Mouse (Mus musculus): ENCODE results near the gene Dusp1. TPM values are rescaled to one million over a fixed set of nuclear protein-coding genes. Genes with fewer than 3 reads are reported as not detected.

Gene Dusp1
- polyA plus RNA-seq, 1 experiment from 2014 or later = 33.4 TPM

DNA sequence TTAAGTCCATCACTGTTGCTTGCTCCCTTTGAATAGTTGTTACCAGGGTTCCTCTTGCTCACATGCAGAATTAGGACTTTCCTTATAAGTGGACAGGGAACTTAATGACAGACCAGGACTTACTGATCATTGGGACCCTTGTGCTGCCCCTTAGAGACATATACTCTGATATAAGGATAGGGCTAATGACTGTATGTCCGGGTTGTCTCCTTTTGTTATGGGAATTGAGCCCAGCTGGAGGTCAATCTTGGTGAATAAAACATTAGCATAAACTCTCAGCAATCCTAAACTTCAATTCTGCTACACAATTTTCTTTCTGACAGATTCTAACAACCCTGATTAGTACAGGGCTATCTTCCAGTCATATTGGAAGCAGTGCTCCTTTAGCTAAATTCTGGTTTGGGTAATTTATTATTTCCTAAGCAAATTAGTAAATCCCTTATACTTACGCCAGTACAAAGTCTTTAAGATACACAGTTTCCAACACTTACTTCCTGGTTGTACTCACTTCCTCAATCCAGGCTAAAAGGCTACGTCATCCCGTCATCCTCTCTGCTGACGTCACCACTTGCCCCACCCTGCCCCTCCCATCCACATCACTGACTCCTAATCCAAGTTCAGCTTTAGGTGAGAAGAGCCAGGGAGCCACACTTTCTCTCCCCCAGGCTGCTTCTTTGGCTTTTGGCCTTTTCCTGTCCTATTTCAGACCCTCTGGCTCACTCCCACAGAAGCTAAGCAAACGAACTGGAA lies 24.0 kb downstream of the Dusp1 start:
- Histone ChIP-seq H3K4me3 (ENCODE audit: low read depth, low read length) (no peak overlapping the region), H3K4me2 (ENCODE audit: low read length) (no peak overlapping the region), H3K9ac (ENCODE audit: low read depth, low read length) (no peak overlapping the region), H3K27me3 (ENCODE audit: control insufficient read depth, insufficient read depth, low read depth, low read length) (no peaks in the 10 kb centered on the region), H3K36me3 (ENCODE audit: control insufficient read depth, insufficient read depth, low read length) (no peaks in the 10 kb centered on the region), H3K9me3 (replicated peaks; ENCODE audit: control insufficient read depth, low read length, poor library complexity, severe bottlenecking) (no peaks in the 10 kb centered on the region), H3K27ac (ENCODE audit: low read length) (no peak overlapping the region), H3K4me1 (ENCODE audit: control insufficient read depth, insufficient read depth, low read length) (no peaks in the 10 kb centered on the region)
- no peak for ATAC-seq
- WGBS = 32% methylated on average over 6 of the region's 6 CpGs

DNA sequence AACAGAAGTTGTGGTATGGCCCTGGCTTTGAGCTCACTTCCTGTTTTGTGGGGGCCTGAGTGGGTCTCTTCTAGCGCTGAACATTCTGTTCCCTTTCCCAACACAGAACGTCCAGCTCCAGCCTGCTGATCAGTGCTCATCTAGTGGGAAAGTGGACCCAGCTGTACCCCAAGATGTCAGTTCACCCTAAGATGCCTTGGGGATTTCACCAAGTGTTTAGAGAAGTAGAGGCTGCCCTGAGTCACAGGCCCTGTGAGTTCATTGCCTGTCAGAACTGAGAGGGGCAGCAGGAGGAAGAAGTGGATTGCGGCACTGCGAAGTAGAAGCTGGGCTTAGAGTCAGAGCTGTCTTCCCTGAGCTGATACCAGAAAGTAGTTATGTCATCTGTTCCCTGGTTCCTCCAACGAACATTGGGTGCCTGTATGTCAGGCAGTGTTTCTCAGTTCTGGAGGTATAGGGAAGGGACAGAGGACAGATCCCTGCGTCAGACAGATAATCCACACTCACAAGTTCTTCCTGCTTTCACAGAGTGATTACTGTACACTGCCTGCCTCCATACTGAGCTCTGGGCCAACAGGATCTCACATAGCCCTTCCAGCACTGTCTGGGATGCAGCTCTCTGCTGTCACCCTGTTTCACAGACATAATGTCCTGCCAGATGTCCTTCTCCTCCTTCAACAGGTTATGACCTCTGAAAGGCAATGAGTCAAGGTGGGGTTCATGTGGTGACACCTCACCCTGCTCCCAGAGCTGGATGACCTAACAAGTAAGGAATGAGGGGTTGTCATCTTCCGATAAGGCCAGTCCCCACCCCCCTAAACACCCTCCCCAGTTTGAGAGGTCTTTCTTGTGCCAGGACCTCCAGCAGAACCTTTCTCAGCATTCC lies 26.4 kb downstream of the Dusp1 start:
- ATAC-seq = no peak

DNA sequence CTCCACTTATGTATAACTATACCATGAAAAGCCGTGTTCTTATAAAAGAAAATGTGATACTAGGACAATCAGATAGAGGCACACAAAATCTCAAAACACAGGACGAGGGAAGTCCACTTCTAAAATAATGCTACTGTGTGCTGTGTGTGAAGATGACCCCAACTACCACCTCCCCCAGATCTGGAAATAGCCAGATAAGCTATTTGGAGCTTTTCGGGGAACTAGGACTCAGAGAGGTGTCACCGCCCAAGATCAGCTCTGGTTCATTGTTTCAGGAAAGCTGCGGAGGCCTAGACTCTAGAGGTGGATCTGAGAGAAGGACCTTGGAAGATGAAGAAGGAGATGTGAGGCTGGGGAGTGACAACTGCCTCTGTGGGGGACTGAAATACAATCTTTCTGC lies 27.2 kb downstream of the Dusp1 start:
- no peaks in the 10 kb centered on the region for H3K27me3 ChIP-seq (ENCODE audit: control insufficient read depth, insufficient read depth, low read depth, low read length)
- H3K4me1 ChIP-seq (ENCODE audit: control insufficient read depth, insufficient read depth, low read length) = no peaks in the 10 kb centered on the region
- no peak overlapping the region for H3K9ac ChIP-seq (ENCODE audit: low read depth, low read length)
- no peak overlapping the region for H3K4me2 ChIP-seq (ENCODE audit: low read length)
- no peak overlapping the region for H3K27ac ChIP-seq (ENCODE audit: low read length)
- no peaks in the 10 kb centered on the region for H3K36me3 ChIP-seq (ENCODE audit: control insufficient read depth, insufficient read depth, low read length)
- H3K9me3 ChIP-seq (replicated peaks; ENCODE audit: control insufficient read depth, low read length, poor library complexity, severe bottlenecking) = no peaks in the 10 kb centered on the region
- no peak for ATAC-seq
- 82% methylated on average over 5 of the region's 5 CpGs for WGBS
- no peak overlapping the region for H3K4me3 ChIP-seq (ENCODE audit: low read depth, low read length)

More for the DNA sequence above, 26.4 kb downstream of the Dusp1 start:
- WGBS = 80% methylated on average over 7 of the region's 7 CpGs
- Histone ChIP-seq H3K4me2 (ENCODE audit: low read length) (no peak overlapping the region), H3K9ac (ENCODE audit: low read depth, low read length) (no peak overlapping the region), H3K27ac (ENCODE audit: low read length) (no peak overlapping the region), H3K36me3 (ENCODE audit: control insufficient read depth, insufficient read depth, low read length) (no peaks in the 10 kb centered on the region), H3K4me3 (ENCODE audit: low read depth, low read length) (no peak overlapping the region), H3K4me1 (ENCODE audit: control insufficient read depth, insufficient read depth, low read length) (no peaks in the 10 kb centered on the region), H3K9me3 (replicated peaks; ENCODE audit: control insufficient read depth, low read length, poor library complexity, severe bottlenecking) (no peaks in the 10 kb centered on the region), H3K27me3 (ENCODE audit: control insufficient read depth, insufficient read depth, low read depth, low read length) (no peaks in the 10 kb centered on the region)

DNA sequence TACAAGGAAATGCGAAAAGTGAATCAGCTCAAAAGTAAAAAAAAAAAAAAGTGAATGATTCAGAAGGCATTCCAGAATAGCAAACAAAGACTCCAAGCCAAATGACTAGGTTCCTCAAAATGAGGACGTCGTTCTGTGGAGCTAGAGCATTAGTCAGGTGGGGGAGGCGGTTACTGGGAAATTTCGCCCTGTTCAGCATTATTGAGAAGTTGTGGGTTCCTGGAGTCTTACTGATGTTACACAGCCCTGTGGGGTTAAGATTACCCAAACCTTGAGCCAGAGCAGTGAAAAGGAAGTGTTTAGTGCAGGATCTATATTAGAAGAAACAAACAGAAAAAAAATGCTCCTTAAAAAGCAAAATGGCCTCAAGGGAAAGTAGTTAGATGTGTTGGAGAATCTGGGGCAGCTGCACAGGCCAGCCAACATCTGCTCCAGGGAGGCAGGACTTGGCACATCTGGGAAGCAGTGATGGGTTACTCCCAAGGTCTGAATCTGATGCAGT lies 28.0 kb downstream of the Dusp1 start:
- no peaks in the 10 kb centered on the region for H3K4me1 ChIP-seq (ENCODE audit: control insufficient read depth, insufficient read depth, low read length)
- ATAC-seq = no peak
- no peaks in the 10 kb centered on the region for H3K9me3 ChIP-seq (replicated peaks; ENCODE audit: control insufficient read depth, low read length, poor library complexity, severe bottlenecking)
- no peaks in the 10 kb centered on the region for H3K36me3 ChIP-seq (ENCODE audit: control insufficient read depth, insufficient read depth, low read length)
- no peak overlapping the region for H3K4me3 ChIP-seq (ENCODE audit: low read depth, low read length)
- 81% methylated on average over 5 of the region's 5 CpGs for WGBS
- no peak overlapping the region for H3K9ac ChIP-seq (ENCODE audit: low read depth, low read length)
- H3K27me3 ChIP-seq (ENCODE audit: control insufficient read depth, insufficient read depth, low read depth, low read length) = no peaks in the 10 kb centered on the region
- no peak overlapping the region for H3K4me2 ChIP-seq (ENCODE audit: low read length)
- H3K27ac ChIP-seq (ENCODE audit: low read length) = no peak overlapping the region

DNA sequence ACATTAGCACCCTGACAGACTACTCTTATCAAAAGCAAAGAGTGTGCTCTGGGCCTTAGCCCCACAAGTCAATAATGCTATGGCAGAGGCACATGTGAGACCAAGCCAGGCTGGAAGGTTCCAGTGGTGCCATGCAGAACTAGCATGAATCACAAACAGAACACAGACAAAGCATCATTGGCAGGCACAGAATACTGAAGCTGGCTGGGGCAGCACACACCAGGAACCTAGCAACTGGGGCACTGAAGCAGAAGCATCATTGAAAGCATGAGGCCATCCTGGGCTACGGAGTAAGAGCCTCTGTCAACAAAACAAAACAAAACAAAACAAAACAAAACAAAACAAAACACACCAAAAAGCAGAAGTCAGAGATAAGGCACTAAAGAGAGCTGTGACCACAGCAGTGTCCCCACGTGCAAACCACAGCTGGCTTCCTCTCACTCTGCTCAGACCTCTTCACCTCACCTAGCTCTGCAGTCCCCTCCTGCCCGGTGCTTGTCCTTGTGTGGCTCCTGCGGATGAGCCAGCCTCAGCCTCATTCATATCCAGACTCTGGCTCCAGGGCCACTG lies 29.4 kb downstream of the Dusp1 start:
- Histone ChIP-seq H3K27ac (ENCODE audit: low read length) (no peak overlapping the region), H3K27me3 (ENCODE audit: control insufficient read depth, insufficient read depth, low read depth, low read length) (no peaks in the 10 kb centered on the region), H3K4me1 (ENCODE audit: control insufficient read depth, insufficient read depth, low read length) (no peaks in the 10 kb centered on the region), H3K9me3 (replicated peaks; ENCODE audit: control insufficient read depth, low read length, poor library complexity, severe bottlenecking) (no peaks in the 10 kb centered on the region), H3K4me2 (ENCODE audit: low read length) (no peak overlapping the region), H3K4me3 (ENCODE audit: low read depth, low read length) (no peak overlapping the region), H3K9ac (ENCODE audit: low read depth, low read length) (no peak overlapping the region), H3K36me3 (ENCODE audit: control insufficient read depth, insufficient read depth, low read length) (no peaks in the 10 kb centered on the region)
- WGBS = 71% methylated on average over 4 of the region's 4 CpGs
- no peak for ATAC-seq

DNA sequence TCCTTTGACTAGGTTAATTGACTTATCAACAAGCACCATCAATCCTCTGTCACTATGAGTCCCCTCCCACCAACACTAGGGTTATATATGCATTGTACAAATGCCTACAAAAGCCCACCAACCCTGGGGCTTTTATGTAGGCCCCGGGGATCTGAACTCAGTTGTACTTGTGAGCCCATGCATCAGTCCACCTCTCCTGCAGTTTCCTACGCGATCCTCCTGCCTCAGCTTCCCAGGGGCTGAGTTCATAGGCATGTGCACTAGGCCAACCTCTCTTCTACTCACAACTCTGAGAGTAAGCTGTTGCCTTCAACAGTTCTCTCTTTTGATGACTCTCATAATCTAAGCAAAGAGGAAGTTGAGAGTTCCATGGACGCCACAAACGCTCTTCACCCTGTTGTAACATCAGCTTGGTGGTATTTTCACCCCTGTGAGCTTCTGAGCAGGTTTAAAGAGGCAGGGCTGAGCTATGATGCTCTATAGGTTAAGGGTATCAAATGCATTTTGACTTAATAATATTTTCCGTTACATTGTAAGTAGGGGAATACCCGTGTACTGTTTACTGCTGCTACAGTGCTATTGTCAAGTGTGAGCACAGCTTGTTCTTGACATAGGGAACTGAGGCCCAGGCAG lies 30.4 kb downstream of the Dusp1 start:
- Histone ChIP-seq H3K9me3 (replicated peaks; ENCODE audit: control insufficient read depth, low read length, poor library complexity, severe bottlenecking) (no peaks in the 10 kb centered on the region), H3K4me2 (ENCODE audit: low read length) (no peak overlapping the region), H3K4me3 (ENCODE audit: low read depth, low read length) (no peak overlapping the region), H3K27ac (ENCODE audit: low read length) (no peak overlapping the region), H3K9ac (ENCODE audit: low read depth, low read length) (no peak overlapping the region), H3K4me1 (ENCODE audit: control insufficient read depth, insufficient read depth, low read length) (no peaks in the 10 kb centered on the region), H3K36me3 (ENCODE audit: control insufficient read depth, insufficient read depth, low read length) (no peaks in the 10 kb centered on the region), H3K27me3 (ENCODE audit: control insufficient read depth, insufficient read depth, low read depth, low read length) (no peaks in the 10 kb centered on the region)
- ATAC-seq = no peak
- WGBS = 92% methylated on average over 7 of the region's 7 CpGs

DNA sequence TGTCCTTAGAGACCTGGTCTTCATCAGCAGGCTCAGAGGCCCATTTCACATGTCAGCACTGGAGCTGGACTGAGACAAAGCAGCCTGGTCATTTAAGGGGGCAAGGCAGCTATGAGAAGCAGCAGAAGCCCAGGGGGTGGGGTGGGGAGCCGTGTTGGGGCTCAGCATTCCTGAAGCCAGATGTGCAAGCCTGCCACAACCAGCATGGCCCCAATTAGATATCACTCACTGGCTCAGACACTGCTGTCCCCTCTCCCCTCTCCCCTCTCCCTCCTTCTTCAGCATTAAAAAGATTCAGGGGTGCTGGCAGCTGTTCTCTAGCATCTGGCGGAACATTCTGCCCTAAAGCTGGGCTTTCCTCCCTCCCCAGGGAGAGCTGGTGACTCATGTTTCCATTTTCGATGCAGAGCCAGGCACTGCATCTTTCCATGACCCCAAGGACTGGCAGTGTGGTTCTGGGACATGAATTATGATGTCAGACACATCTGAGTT lies 31.3 kb downstream of the Dusp1 start:
- no peak overlapping the region for H3K4me2 ChIP-seq (ENCODE audit: low read length)
- 58% methylated on average over 3 of the region's 3 CpGs for WGBS

DNA sequence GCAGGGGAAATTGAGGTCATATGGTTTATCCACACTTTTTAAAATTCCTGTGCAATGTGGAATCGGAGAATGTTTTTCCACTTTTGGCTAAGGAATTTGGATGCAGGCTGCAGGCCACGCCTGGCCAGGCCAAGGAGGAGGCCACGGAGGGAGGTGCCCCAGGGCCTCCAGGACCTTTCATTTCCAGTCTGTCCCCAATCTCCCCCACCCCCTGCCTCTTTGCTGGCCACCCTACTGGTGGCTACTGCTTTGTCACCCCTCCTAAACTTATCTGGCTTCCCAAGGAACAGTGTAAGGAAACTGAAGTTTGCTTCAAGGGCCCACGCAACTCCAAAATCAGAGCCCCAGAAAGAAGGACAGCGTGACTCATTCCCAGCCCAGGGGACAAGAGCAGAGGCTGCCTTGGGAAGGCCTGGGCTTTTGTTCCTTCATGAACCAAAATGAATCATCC lies 32.1 kb downstream of the Dusp1 start:
- 86% methylated on average over 5 of the region's 5 CpGs for WGBS
- ATAC-seq = no peak
- no peak overlapping the region for H3K9ac ChIP-seq (ENCODE audit: low read depth, low read length)
- H3K27me3 ChIP-seq (ENCODE audit: control insufficient read depth, insufficient read depth, low read depth, low read length) = no peaks in the 10 kb centered on the region
- no peak overlapping the region for H3K4me2 ChIP-seq (ENCODE audit: low read length)
- no peak overlapping the region for H3K4me3 ChIP-seq (ENCODE audit: low read depth, low read length)
- H3K27ac ChIP-seq (ENCODE audit: low read length) = no peak overlapping the region
- no peaks in the 10 kb centered on the region for H3K36me3 ChIP-seq (ENCODE audit: control insufficient read depth, insufficient read depth, low read length)
- no peaks in the 10 kb centered on the region for H3K9me3 ChIP-seq (replicated peaks; ENCODE audit: control insufficient read depth, low read length, poor library complexity, severe bottlenecking)
- H3K4me1 ChIP-seq (ENCODE audit: control insufficient read depth, insufficient read depth, low read length) = no peaks in the 10 kb centered on the region

More for the DNA sequence above, 31.3 kb downstream of the Dusp1 start:
- no peak for ATAC-seq
- no peaks in the 10 kb centered on the region for H3K36me3 ChIP-seq (ENCODE audit: control insufficient read depth, insufficient read depth, low read length)
- H3K27ac ChIP-seq (ENCODE audit: low read length) = no peak overlapping the region
- H3K9ac ChIP-seq (ENCODE audit: low read depth, low read length) = no peak overlapping the region
- no peak overlapping the region for H3K4me3 ChIP-seq (ENCODE audit: low read depth, low read length)
- H3K27me3 ChIP-seq (ENCODE audit: control insufficient read depth, insufficient read depth, low read depth, low read length) = no peaks in the 10 kb centered on the region
- H3K4me1 ChIP-seq (ENCODE audit: control insufficient read depth, insufficient read depth, low read length) = no peaks in the 10 kb centered on the region
- H3K9me3 ChIP-seq (replicated peaks; ENCODE audit: control insufficient read depth, low read length, poor library complexity, severe bottlenecking) = no peaks in the 10 kb centered on the region

Data from midbrain, embryonic 16.5 days (tissue).